Mouse (Mus musculus) cerebellum, adult 9-11 months (tissue): ENCODE results near the gene Clec2d.
"Not testable (repeated sequence)": the region's sequence is repeated elsewhere in the genome, so short reads cannot be mapped to it uniquely, and the experiment has no call there.

ENCODE experiments used
- DNase-seq: peaks from one replicate; pipeline ENCODE4 v3.0.0; 2022

Clec2d gene

GRCm38 (mm10) chr6:129180403-129181169, at the start of gene Clec2d:
TSS of gene Clec2d (plus strand) at chr6:129180615.
- peak; percentile 4 for DNase-seq

- DNase-seq, result no peak
Observed at GRCm38 (mm10) chr6:129132604-129133341, 47.6 kb upstream of the Clec2d start.

- DNase-seq, result no peak
Observed at GRCm38 (mm10) chr6:129146812-129147211, 33.6 kb upstream of the Clec2d start.

- DNase-seq, result no peak
Observed at GRCm38 (mm10) chr6:129160103-129160502, 20.3 kb upstream of the Clec2d start.

DNA sequence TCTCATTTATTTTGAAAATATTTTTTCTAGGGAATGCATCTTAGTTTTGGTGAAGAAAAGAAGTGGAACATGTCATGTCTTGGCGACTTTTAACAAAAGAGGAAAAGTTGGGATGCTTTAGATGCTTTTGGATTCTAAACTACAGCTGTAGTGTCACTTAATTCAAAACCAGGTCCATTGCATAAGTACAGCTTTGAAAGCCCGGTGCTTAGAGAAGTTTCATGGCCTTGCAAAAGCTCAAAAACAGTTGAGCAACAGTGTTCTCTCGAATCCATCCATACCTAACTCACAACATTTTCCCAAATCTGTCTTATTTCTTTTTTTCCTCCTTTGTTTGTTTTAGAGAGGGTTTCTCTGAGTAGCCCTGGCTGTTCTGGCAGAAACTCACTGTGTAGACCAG, 19.3 kb upstream of the Clec2d start:
- no peak for DNase-seq

GRCm38 (mm10) chr6:129161951-129162350, 18.5 kb upstream of the Clec2d start:
- no peak for DNase-seq

DNA sequence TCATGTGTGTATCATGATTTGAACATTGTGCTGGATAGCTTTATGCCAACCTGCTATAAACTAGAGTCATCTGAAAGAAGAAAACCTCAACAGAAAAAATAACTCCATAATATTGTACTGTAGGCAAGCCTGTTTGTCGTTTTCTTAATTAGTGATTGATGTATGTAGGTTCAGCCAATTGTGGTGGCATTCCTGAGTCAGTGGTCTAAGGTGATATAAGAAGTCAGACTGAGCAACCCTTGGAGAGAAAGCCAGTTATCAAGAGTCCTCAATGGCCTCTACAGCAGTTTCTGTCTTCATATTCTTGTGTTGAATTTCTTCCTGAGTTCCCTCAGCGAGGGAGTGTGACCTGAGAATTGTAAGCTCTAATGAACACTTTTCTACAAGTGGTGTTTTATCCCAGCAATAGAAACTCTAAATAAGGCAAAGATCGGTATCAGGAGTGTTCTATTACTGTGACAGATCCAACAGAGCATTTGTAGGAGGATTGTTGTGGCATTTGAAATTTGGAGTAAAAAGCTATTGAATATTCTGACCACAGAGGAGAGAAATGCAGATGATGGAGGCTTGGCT, 17.7 kb upstream of the Clec2d start:
- no peak for DNase-seq

GRCm38 (mm10) chr6:129163606-129164005, 16.8 kb upstream of the Clec2d start:
- no peak for DNase-seq

DNA sequence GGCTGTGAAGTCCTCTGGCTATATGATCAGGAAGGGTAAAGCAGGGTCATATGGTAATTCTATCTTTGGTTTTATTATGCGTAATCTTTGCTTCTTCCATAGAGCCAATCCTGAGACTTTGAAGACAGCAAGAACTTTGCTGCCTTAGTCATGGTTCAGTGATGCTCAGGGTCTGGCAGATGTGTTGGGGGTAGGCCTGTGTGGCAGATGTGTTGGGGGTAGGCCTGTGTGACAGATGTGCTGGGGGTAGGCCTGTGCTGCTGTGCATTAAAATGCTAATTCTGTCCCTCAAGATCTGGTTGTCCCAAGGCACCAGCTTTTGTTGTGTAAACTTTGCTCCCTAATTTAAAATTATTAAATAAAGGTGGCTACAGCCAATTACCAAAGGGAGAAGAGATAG, 9.5 kb upstream of the Clec2d start:
- DNase-seq, result no peak

DNA sequence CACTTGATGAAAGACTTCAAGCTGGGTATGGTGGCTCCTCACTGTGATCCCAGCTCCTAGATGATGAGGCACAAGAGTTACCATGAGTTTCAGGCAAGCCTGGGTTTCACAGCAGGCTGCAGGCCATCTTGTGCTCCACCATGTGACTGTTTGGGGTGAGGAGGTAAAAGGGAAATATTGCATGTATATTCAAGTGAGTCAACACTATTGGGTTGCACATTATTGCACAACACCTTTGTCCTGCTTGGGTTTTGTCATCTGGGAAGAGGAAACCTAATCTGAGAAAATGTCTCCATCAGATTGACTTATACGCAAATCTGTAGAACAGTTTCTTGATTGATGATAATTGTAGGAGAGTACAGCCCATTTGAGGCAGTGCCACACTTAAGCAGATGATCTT, 8.7 kb upstream of the Clec2d start:
- no peak for DNase-seq

DNA sequence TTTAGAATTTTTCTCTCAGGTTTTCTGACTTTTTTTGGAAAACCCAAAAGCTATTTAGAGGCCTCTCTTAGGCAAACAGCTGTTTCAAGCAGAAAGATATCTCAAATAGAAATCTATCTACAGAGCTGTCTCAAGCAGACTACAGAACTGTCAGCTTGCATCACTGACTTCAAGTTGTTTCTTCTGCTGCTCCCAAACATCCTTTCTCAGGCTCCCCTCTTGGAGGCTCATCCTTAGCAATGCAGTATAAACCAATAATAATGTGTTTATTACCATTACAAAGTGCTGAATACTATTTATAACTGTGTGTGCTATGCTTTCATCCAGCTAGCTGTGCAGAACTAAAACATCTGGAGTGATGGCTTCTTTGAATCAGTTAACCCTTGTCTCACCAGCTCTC, 5.6 kb upstream of the Clec2d start:
- DNase-seq, result no peak

DNA sequence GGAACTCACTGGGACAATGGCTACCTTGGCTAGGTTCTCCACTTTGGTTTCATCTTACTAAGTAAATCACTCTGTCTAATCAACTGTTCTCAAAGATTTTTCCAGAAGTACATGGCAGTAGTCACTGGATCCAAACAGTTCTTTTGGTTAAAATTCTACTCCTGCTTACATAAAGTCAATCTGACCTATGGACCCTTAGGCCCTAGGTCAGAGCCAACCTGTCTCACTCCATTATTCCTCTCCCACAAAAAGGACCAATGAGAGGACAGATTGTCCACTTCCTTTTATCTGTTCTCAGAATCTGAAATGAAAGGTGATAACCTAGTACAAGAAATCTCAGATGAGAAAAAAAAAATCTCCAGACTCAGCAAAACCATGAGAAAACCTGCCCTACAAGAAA, 4.8 kb upstream of the Clec2d start:
- no peak for DNase-seq

DNA sequence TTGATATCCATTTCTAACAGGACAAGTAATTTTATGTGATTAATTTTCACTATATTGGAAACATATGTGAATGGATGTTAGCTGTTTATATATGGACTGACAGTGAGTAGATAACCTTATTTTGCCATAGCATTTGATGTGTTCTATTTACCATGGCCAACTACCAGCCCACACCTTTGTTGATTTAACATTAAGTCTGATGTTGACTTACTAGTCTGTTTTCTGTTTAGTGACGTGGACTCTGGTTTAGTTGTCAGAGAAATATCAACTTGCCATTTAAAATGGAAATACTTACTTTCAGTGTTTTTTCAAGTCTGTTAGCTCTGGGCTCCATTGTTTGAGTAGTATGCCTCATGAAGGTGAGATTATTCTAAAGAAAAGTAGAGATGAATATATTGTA, 3.8 kb upstream of the Clec2d start:
- no peak for DNase-seq

- no peak for DNase-seq
Observed at GRCm38 (mm10) chr6:129179281-129179680, 1.1 kb upstream of the Clec2d start.

- not testable (repeated sequence) for DNase-seq
Observed at GRCm38 (mm10) chr6:129179831-129180230, 584 bp upstream of the Clec2d start.

GRCm38 (mm10) chr6:129181249-129181648, 834 bp downstream of the Clec2d start:
- no peak for DNase-seq

DNA sequence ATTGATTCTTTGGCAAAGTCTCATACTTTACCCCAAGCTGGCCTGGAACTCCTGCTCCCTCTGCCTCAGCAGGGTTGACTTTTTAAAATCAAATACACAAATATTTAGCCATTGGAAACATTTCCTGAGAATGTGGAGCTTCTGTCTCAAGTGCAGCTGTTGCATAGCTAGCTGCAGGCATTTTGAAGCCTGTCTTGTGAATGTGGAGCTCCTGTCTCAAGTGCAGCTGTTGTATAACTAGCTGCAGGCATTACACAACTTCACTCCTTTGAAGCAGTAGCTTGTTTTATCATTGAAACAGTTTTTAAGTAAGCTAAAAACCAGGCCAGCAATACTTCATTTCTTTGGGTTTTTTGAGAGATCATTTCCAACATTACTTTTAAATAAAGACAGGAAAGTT, 1.3 kb downstream of the Clec2d start:
- DNase-seq, result no peak

DNA sequence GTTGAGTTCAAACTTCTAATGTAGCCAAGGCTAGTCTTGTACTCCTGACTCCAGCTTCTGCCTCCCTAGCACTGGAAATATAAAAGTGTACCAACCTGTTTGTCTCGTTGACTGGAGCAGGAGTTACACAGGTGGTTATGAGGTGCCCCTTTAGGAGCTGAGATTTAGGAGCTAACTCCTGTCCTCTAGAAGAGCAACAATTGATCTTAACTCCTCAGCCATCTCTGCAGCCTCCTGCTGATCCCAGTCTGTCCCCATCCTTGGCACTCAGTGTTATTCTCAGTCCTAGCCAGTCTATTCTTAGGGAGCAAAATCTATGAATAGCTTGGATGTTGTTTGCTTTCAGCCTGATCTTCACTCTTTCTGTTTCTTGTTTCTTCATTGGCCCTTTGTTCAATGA, 2.1 kb downstream of the Clec2d start:
- DNase-seq, result no peak

DNA sequence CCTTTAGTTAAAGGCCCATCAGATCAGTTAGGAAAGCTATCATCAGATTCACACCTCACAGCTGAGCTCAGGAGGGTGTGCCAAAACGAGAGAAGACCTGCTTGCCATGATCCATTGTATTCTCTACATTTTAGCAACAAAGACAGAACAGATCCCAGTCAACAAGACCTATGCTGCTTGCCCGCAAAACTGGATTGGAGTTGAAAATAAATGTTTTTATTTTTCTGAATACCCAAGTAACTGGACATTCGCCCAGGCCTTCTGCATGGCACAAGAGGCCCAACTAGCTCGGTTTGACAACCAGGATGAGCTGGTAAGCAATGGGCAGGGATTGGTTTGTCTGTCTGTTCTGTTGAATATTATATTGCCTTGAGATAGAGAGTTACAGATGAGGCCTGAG, 3.6 kb downstream of the Clec2d start:
- DNase-seq, result not testable (repeated sequence)

GRCm38 (mm10) chr6:129184788-129185187, 4.4 kb downstream of the Clec2d start:
- no peak for DNase-seq

- DNase-seq, result no peak
Observed at GRCm38 (mm10) chr6:129186022-129186421, 5.6 kb downstream of the Clec2d start.

- DNase-seq, result no peak
Observed at GRCm38 (mm10) chr6:129186457-129187199, 6.2 kb downstream of the Clec2d start.

DNA sequence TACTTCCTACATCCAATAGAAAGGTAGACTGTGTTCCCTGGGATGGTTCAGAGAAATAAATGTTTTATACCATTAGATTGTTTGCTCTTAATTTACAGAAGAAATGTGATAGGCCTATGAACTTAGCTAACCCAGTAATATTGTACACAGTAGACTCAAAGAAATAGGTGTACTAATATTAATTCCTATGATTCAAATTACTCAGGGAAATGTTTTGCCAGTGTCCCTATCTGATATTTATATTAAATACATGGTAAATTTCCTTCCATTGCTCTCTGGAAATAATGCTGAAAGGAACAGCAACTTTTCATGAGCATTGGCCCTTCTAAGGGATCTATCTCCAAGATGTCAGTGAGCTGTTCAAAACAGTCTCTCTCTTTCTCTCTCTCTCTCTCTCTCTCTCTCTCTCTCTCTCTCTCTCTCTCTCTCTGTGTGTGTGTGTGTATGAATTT, 6.8 kb downstream of the Clec2d start:
- no peak for DNase-seq
